Mouse (Mus musculus): ENCODE measurements around the gene Mpeg1.

DNA sequence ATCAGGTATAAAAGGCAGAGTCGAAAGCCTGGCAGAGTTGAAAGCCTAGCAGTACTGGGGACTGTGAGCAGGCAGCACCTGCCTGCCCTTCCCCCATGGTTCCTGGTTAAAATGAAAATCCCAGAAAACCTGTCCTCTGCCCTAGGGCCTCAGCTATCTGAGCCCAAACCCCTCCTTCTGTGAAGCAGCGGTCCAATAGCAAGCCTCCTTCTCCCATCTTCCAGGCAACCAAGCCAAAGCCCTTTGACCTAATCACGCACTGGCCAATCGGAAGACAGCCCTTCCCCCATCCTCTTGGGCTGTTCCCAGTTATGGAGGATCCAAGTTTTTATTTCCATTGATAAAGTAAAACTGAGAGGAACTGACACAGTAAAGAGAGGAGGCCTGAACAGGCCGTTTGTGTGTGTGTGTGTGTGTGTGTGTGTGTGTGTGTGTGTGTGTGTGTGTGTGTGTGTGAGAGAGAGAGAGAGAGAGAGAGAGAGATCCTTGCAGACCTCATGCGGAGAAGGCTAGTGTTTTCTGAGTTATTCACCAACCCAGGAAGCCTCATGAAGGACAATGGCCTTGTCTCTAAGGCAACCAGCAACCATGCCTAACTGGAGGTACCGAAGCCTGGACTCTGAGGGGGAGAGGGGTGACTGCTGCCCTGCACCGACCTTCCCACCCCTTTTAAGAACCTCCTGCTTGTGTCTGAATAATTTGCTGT lies 28.5 kb downstream of the Mpeg1 start:
- TF ChIP-seq POLR2A (IDR thresholded peaks at IDR 0.05; ENCODE audit: borderline replicate concordance, insufficient read depth, low read length) (no peak), CTCF (IDR thresholded peaks at IDR 0.05; ENCODE audit: borderline replicate concordance, insufficient read depth, low read depth, low read length) (no peak)

All from cerebellum, adult 2 months (tissue).